In the genomic region with DNA sequence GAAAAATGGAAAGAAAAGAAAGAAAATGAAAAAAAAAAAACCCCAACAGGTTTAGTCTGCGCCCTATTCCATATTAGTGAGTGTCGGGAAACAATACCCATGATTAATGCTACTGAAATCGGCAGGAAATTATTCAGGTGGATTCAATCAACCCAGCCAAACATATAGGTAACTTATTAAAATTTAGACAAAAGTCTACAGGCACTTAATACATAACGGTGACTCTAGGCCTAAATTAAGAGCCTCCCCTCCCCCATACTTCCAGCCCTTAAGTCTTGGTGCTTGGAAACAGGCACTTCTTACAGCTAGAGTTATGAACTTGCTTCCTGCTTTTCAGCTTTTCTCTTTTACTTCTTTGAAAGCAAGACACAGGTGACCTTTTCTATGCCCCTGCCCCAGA, we compare ENCODE assay signal across 19 mouse cellular contexts.
DNase-seq lines count a peak whose midpoint lies in the region; ATAC-seq and TF ChIP-seq lines count a peak whose summit lies in the region.
"Had no signal": no experiment of that assay in that cellular context is flagged by ENCODE, and none has a peak within 500 bp of the region (broad histone marks: within the 10 kb centered on the region; RNA-seq: fewer than 3 reads in every experiment).

No protein-coding gene starts in this region.

- no peaks in the 10 kb centered on the region for H3K4me1 ChIP-seq in neural tube, embryonic 11.5 days (ENCODE audit: control insufficient read depth, insufficient read depth, low read length)
- no peaks in the 10 kb centered on the region for H3K4me1 ChIP-seq in neural tube, embryonic 15.5 days
- peaks cover 19% of the 10 kb centered on the region for H3K4me1 ChIP-seq in limb, embryonic 11.5 days (ENCODE audit: control insufficient read depth, insufficient read depth, low read length)
- H3K4me1 ChIP-seq: forebrain, embryonic 13.5 days; hindbrain, embryonic 13.5 days; intestine, embryonic 15.5 days had no signal

- intact Hi-C loops in gastrocnemius, adult 2 months (cut with DNase I), result no loop called here
- intact Hi-C loops in gastrocnemius, postnatal 36 days (cut with DNase I), result no loop called here

- no peak overlapping the region for H3K4me3 ChIP-seq in gastrocnemius, adult 2 months
- H3K4me3 ChIP-seq in neural tube, embryonic 11.5 days (ENCODE audit: low read depth, low read length), result no peak overlapping the region
- no peak overlapping the region for H3K4me3 ChIP-seq in neural tube, embryonic 15.5 days (replicated peaks)
- H3K4me3 ChIP-seq in limb, embryonic 11.5 days (ENCODE audit: low read depth, low read length), result no peak overlapping the region
- H3K4me3 ChIP-seq: embryonic facial prominence, embryonic 10.5 days; forebrain, embryonic 13.5 days; heart, embryonic 10.5 days; hindbrain, embryonic 13.5 days; intestine, embryonic 15.5 days had no signal

- H3K9me3 ChIP-seq in neural tube, embryonic 11.5 days (ENCODE audit: control insufficient read depth, low read length), result no peaks in the 10 kb centered on the region
- no peaks in the 10 kb centered on the region for H3K9me3 ChIP-seq in neural tube, embryonic 15.5 days (replicated peaks)
- H3K9me3 ChIP-seq in limb, embryonic 11.5 days (ENCODE audit: control insufficient read depth, low read length), result no peaks in the 10 kb centered on the region
- H3K9me3 ChIP-seq: embryonic facial prominence, embryonic 10.5 days; forebrain, embryonic 13.5 days; heart, embryonic 10.5 days; hindbrain, embryonic 13.5 days; intestine, embryonic 15.5 days had no signal

- DNase-seq in gastrocnemius, adult 2 months, result no peak
- no peak for DNase-seq in gastrocnemius, postnatal 36 days
- peak; percentile 11 for DNase-seq in neural tube, embryonic 11.5 days (ENCODE audit: low spot score)
- peak; percentile 43 for DNase-seq in limb, embryonic 11.5 days (ENCODE audit: low spot score)
- DNase-seq in cerebellum, adult 18-20 months, result no peak
- DNase-seq: adrenal gland, postnatal 14 days; cerebellum, adult 2 months; forebrain, postnatal 0 days; heart, postnatal 14 days had no signal

- no peaks in the 10 kb centered on the region for H3K36me3 ChIP-seq in neural tube, embryonic 11.5 days (ENCODE audit: control insufficient read depth, insufficient read depth, low read length)
- H3K36me3 ChIP-seq in neural tube, embryonic 15.5 days, result no peaks in the 10 kb centered on the region
- H3K36me3 ChIP-seq in limb, embryonic 11.5 days (ENCODE audit: control insufficient read depth, insufficient read depth, low read length), result no peaks in the 10 kb centered on the region
- H3K36me3 ChIP-seq: embryonic facial prominence, embryonic 10.5 days; heart, embryonic 10.5 days; hindbrain, embryonic 13.5 days; intestine, embryonic 15.5 days had no signal

- peak overlapping the region; percentile 70 for H3K27ac ChIP-seq in gastrocnemius, adult 2 months
- no peak overlapping the region for H3K27ac ChIP-seq in neural tube, embryonic 11.5 days (ENCODE audit: low read depth, low read length)
- H3K27ac ChIP-seq in neural tube, embryonic 15.5 days (replicated peaks), result no peak overlapping the region
- H3K27ac ChIP-seq in limb, embryonic 11.5 days (replicated peaks; ENCODE audit: low read depth, low read length), result no peak overlapping the region
- H3K27ac ChIP-seq: embryonic facial prominence, embryonic 10.5 days; forebrain, embryonic 13.5 days; heart, embryonic 10.5 days; hindbrain, embryonic 13.5 days; hindbrain, postnatal 0 days; intestine, embryonic 15.5 days had no signal

- no peaks in the 10 kb centered on the region for H3K27me3 ChIP-seq in neural tube, embryonic 11.5 days (ENCODE audit: control insufficient read depth, insufficient read depth, low read length)
- H3K27me3 ChIP-seq in neural tube, embryonic 15.5 days (replicated peaks), result no peaks in the 10 kb centered on the region
- H3K27me3 ChIP-seq in limb, embryonic 11.5 days (ENCODE audit: control insufficient read depth, insufficient read depth, low read length), result no peaks in the 10 kb centered on the region
- H3K27me3 ChIP-seq: CH12.LX; forebrain, embryonic 13.5 days; hindbrain, embryonic 13.5 days; intestine, embryonic 15.5 days; Patski had no signal

- H3K9ac ChIP-seq in neural tube, embryonic 11.5 days (ENCODE audit: low read length), result no peak overlapping the region
- no peak overlapping the region for H3K9ac ChIP-seq in neural tube, embryonic 15.5 days (replicated peaks)
- H3K9ac ChIP-seq in limb, embryonic 11.5 days (ENCODE audit: low read length), result no peak overlapping the region
- H3K9ac ChIP-seq: forebrain, embryonic 13.5 days; forebrain, postnatal 0 days; hindbrain, embryonic 13.5 days; intestine, embryonic 15.5 days had no signal

- no peak for ATAC-seq in neural tube, embryonic 11.5 days (ENCODE audit: insufficient read depth, low FRiP score, low TSS enrichment)
- ATAC-seq in neural tube, embryonic 15.5 days (ENCODE audit: low FRiP score), result no peak
- no peak for ATAC-seq in limb, embryonic 11.5 days (ENCODE audit: insufficient number of reproducible peaks, low FRiP score, low TSS enrichment, low read depth)
- ATAC-seq: activated CD4-positive, CD25-positive, alpha-beta regulatory T cell, adult 4 months; forebrain, embryonic 13.5 days; forebrain, postnatal 0 days; hindbrain, postnatal 0 days; intestine, embryonic 15.5 days; Patski had no signal

- 83% methylated on average over 4 of the region's 4 CpGs for WGBS in neural tube, embryonic 11.5 days
- 87% methylated on average over 4 of the region's 4 CpGs for WGBS in neural tube, embryonic 15.5 days
- WGBS in limb, embryonic 11.5 days, result 43% methylated on average over 4 of the region's 4 CpGs

- H3K4me2 ChIP-seq in neural tube, embryonic 11.5 days (ENCODE audit: low read depth), result no peak overlapping the region
- no peak overlapping the region for H3K4me2 ChIP-seq in neural tube, embryonic 15.5 days
- no peak overlapping the region for H3K4me2 ChIP-seq in limb, embryonic 11.5 days (ENCODE audit: low read depth, severe bottlenecking)
- H3K4me2 ChIP-seq: forebrain, embryonic 13.5 days; hindbrain, embryonic 13.5 days; intestine, embryonic 15.5 days had no signal

- no peak for TF ChIP-seq CTCF in gastrocnemius, adult 2 months (IDR thresholded peaks at IDR 0.05)

Comparison
In these comparisons a context has a peak if more than half of its experiments do, and no peak if none do; other contexts are left out.
1. DNase-seq: peak in neural tube, embryonic 11.5 days (single experiment) and limb, embryonic 11.5 days (single experiment); none in gastrocnemius, adult 2 months (single experiment), gastrocnemius, postnatal 36 days (0 of 2) and cerebellum, adult 18-20 months (0 of 2).